Mouse (Mus musculus): ENCODE measurements around the gene Shroom3. TPM values are rescaled to one million over a fixed set of nuclear protein-coding genes. Genes with fewer than 3 reads are reported as not detected.

Gene Shroom3
- polyA plus RNA-seq, 1 experiment from 2014 or later, result 6.2 TPM

DNA sequence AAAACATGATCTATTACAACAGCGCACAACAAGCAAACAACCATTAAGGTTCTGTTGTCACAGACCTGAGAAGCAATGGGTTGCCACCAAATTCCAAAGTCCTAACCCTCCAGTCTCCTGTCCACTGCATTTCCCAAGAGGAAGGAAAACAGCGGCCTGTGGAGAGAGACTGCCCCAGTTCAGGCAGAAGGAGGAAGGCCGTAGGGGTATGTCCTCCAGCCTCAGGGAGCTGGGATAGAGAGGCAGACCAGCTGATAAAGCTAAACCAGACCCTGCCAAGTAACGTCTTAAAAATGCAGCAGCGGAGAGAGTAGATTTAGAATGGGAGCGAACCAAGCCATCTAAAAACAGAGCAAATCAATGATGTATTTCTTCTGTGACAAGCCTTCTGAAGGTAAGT, 316.8 kb downstream of the Shroom3 start:
- WGBS, result 84% methylated on average over 6 of the region's 6 CpGs
- Histone ChIP-seq H3K4me3 (no peak overlapping the region), H3K9ac (no peak overlapping the region), H3K9me3 (no peaks in the 10 kb centered on the region), H3K27ac (no peak overlapping the region), H3K4me1 (peaks cover 13% of the 10 kb centered on the region; the same call in 1 of the 2 replicates), H3K27me3 (replicated peaks) (no peaks in the 10 kb centered on the region), H3K36me3 (no peaks in the 10 kb centered on the region), H3K4me2 (replicated peaks) (no peak overlapping the region)
- ATAC-seq (ENCODE audit: low FRiP score, low read depth), result no peak

DNA sequence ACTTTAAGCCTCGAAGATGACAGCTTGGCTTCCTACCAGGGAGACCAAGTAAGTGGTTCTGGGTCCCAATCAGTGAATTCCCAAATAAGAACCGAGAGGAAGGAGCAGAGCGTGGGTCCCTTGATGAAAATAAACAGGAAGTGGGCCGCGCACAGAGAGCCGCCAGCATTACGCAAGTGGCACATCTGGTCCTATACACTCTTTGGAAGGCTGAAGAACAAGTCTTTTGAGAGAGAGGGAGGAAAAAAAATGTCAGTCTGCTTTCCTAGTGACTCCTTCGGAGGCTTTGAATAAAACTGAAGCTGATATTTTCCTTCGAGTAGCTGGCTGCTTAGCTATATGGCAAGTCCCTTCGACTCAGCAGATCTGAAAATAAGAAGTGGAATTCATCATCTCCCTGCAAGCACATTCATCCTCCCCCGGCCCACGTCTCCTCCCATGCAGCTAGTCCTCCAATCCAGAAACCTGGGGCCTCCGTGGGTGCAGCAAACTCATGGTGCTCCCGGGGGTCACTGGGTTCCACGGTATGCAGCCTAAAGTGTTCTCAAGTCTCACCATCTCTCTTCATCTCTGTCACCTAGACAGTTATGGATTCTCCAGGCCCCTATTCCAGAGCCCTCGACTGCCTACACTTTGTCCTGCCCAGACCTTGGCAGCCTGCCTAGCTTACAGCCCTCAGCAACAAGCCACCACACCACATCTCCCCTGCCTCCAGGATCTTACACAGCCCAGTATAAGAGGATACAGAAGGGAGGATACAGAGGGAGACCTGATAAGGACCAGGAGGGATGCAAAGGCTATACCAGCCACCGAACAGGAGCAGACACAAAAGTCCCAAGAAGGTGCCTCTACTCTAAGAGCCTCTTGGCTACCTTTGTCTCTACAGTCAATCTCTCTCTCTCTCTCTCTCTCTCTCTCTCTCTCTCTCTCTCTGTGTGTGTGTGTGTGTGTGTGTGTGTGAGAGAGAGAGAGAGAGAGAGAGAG, 317.8 kb downstream of the Shroom3 start:
- no peaks in the 10 kb centered on the region for H3K27me3 ChIP-seq (replicated peaks)
- no peak overlapping the region for H3K27ac ChIP-seq
- no peaks in the 10 kb centered on the region for H3K36me3 ChIP-seq
- H3K9ac ChIP-seq, result no peak overlapping the region
- H3K4me1 ChIP-seq, result peaks cover 19% of the 10 kb centered on the region
- no peak overlapping the region for H3K4me3 ChIP-seq
- H3K9me3 ChIP-seq, result no peaks in the 10 kb centered on the region
- H3K4me2 ChIP-seq (replicated peaks), result no peak overlapping the region
- no peak for ATAC-seq (ENCODE audit: low FRiP score, low read depth)
- 72% methylated on average over 17 of the region's 17 CpGs for WGBS

DNA sequence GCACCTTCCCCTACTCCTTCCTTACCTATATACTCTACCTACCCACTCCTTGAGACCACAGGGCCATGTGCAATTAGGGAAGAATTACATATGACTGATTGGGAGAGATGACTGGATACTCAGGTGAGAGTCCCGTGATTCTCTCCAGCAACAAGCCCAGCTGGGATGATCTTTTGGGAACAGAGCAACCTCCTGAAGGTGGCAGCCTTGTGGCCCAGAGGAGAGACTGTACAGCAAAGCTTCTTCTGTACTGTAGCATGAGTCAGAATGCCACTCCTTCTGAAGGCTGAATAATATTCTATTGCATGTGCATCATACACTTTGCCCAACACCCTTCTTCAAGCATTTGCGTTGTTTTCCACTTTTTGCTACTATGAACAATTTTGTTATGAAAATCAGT, 319.4 kb downstream of the Shroom3 start:
- WGBS, result 94% methylated on average over 2 of the region's 2 CpGs
- Histone ChIP-seq H3K27me3 (replicated peaks) (no peaks in the 10 kb centered on the region), H3K9me3 (no peaks in the 10 kb centered on the region), H3K36me3 (no peaks in the 10 kb centered on the region), H3K9ac (no peak overlapping the region), H3K4me3 (no peak overlapping the region), H3K4me2 (replicated peaks) (no peak overlapping the region), H3K4me1 (peaks cover 16% of the 10 kb centered on the region), H3K27ac (no peak overlapping the region)
- no peak for ATAC-seq (ENCODE audit: low FRiP score, low read depth)

DNA sequence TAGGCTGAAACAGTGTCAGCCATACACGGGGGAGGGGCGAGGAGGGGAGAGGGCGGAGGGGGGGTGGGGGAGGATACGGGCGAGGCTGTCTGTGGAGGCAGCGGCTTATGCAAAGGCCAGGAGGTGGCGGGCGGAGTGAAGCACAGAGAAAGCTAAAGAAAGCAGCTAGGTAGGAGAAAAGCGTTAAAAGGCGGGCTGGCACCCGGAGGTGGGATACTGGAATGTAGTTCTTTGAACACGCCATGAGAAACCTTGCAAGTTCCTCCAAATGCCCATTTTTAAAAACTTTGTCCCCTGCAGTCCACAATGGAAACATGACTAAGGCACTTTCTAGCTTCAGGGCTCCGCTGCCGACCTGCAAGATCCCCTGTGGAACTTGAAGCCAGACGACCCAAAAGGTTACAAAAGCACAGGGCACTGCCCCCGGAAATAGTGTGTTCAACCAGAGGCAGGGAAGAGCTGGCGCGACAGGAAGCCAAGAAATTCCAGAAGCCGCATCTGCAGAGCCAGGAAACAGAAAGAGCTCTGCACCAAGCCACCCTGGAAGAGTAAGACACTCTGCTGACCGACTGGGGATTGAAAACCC, 322.1 kb downstream of the Shroom3 start:
- ATAC-seq (ENCODE audit: low FRiP score, low read depth), result no peak
- H3K9ac ChIP-seq, result no peak overlapping the region
- peak overlapping the region; percentile 43 for H3K4me2 ChIP-seq (replicated peaks)
- no peaks in the 10 kb centered on the region for H3K27me3 ChIP-seq (replicated peaks)
- 11% methylated on average over 20 of the region's 20 CpGs for WGBS
- peak overlapping the region; percentile 3; the same call in 1 of the 2 replicates for H3K4me3 ChIP-seq
- no peaks in the 10 kb centered on the region for H3K9me3 ChIP-seq
- H3K36me3 ChIP-seq, result no peaks in the 10 kb centered on the region
- peaks cover 7% of the 10 kb centered on the region; the same call in 1 of the 2 replicates for H3K4me1 ChIP-seq
- no peak overlapping the region for H3K27ac ChIP-seq

DNA sequence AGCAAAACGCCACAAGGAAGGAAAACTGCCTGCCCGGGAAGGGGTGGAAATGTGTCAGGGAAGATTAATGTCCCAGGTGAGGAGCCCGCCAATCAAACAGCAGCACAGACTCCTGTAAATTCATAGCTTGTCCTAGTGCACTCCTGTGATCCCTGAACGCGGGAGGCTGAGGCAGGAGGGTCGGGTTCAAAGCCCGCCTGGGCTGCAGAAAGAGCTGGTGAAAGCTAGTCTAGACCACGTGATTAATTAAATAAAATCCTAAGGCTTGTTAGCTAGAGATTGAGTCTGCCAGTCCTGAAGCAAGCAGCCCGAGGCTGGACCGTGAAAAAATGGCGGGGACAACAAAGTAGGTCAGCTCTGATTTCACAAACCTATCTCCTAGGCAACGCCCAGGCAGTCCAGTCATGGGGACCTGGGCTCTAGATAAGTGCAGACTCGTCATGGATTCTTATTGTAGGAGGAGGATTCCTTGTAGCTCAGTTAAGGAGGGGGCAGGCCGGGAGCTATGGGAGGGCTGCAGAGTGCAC, 322.6 kb downstream of the Shroom3 start:
- Histone ChIP-seq H3K9ac (no peak overlapping the region), H3K4me2 (replicated peaks) (peak overlapping the region; percentile 43), H3K36me3 (no peaks in the 10 kb centered on the region), H3K4me3 (peak overlapping the region; percentile 3; the same call in 1 of the 2 replicates), H3K27ac (no peak overlapping the region), H3K4me1 (peaks cover 7% of the 10 kb centered on the region; the same call in 1 of the 2 replicates), H3K9me3 (no peaks in the 10 kb centered on the region), H3K27me3 (replicated peaks) (no peaks in the 10 kb centered on the region)
- WGBS, result 37% methylated on average over 14 of the region's 14 CpGs
- peak; percentile 58; the same call in 1 of the 2 replicates for ATAC-seq (ENCODE audit: low FRiP score, low read depth)

DNA sequence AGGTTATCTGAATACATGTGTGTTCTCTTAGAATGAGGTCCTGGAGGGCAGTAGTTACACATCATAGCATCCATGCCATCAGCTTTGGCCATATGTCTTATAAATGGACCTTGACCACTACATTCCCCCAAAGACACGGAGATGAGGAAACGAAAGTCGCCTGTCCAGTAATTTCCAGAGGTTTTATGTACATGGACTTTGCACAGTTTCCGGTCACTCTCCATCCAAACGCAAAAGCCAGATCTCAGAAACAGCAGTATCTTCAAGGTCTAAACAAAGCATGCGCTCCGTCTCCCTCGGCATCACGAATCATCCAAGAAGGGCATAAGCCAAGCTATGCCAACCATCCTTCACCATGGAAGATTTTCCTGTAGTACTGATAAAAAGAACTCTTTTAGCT, 325.0 kb downstream of the Shroom3 start:
- 88% methylated on average over 9 of the region's 9 CpGs for WGBS
- no peak overlapping the region for H3K9ac ChIP-seq
- no peak overlapping the region for H3K4me3 ChIP-seq
- no peaks in the 10 kb centered on the region for H3K27me3 ChIP-seq (replicated peaks)
- no peak overlapping the region for H3K4me2 ChIP-seq (replicated peaks)
- no peaks in the 10 kb centered on the region for H3K9me3 ChIP-seq
- no peak overlapping the region for H3K27ac ChIP-seq
- H3K36me3 ChIP-seq, result no peaks in the 10 kb centered on the region
- H3K4me1 ChIP-seq, result peaks cover 7% of the 10 kb centered on the region; the same call in 1 of the 2 replicates
- ATAC-seq (ENCODE audit: low FRiP score, low read depth), result no peak

MicroRNAs within 50 kb of the gene (microRNA counts, 519-probe panel; counts per million panel counts)
- microRNA mmu-miR-1961, result 3,944 counts per million, percentile 75 among the panel's probes with 10 or more counts

Small RNA genes lying within 50 kb of the gene (microRNA-seq; reads per million reads assigned to microRNA genes)
- not detected for gene Mir1961

Other genes starting within 250 kb of the Shroom3 start
- 50.4 and 53.6 TPM in 2 replicates for gene Nup54, start 248.2 kb upstream of the Shroom3 start, polyA plus RNA-seq (2016; fragmentation: Nextera tagmentation; extraction: Ambion mirVana)
- gene Scarb2, start 176.6 kb upstream of the Shroom3 start, polyA plus RNA-seq (2016; fragmentation: Nextera tagmentation; extraction: Ambion mirVana), result 16.1 and 17.8 TPM in 2 replicates
- gene Fam47e, start 128.4 kb upstream of the Shroom3 start, polyA plus RNA-seq (2016; fragmentation: Nextera tagmentation; extraction: Ambion mirVana), result not detected in 2 replicates
- 7.2 and 9.2 TPM in 2 replicates for gene Stbd1, start 80.4 kb upstream of the Shroom3 start, polyA plus RNA-seq (2016; fragmentation: Nextera tagmentation; extraction: Ambion mirVana)
- 0.46 and 0.71 TPM in 2 replicates for gene Ccdc158, start 8.2 kb upstream of the Shroom3 start, polyA plus RNA-seq (2016; fragmentation: Nextera tagmentation; extraction: Ambion mirVana)